Mouse (Mus musculus) limb, embryonic 11.5 days (tissue): ENCODE measurements around the gene Nap1l4. TPM values are rescaled to one million over a fixed set of nuclear protein-coding genes. Genes with fewer than 3 reads are reported as not detected.

Experiments
- ATAC-seq: fragments of 200-750 bp; cut with Nextera tagmentation; 2 replicates; pipeline ENCODE4 v1.8.0; 2017; ENCODE audit warnings: low read depth; ENCODE audit not compliant: insufficient number of reproducible peaks, low FRiP score, low TSS enrichment
- DNase-seq: peaks from one replicate; pipeline ENCODE4 v3.0.0-alpha.2; 2015; ENCODE audit warnings: low spot score
- H3K27ac ChIP-seq: fragments of 300-500 bp; sonication (generic); replicated peaks from 2 replicates; pipeline ENCODE4 v1.5.1; 2014; ENCODE audit warnings: low read depth, mild to moderate bottlenecking, low read length
- H3K27me3 ChIP-seq: fragments of 300-500 bp; sonication (generic); 2 replicates; pipeline ENCODE4 v1.6.1; 2014; ENCODE audit warnings: mild to moderate bottlenecking, low read length, mixed read lengths; ENCODE audit not compliant: control insufficient read depth, insufficient read depth
- H3K36me3 ChIP-seq: fragments of 300-500 bp; sonication (generic); 2 replicates; pipeline ENCODE4 v1.6.1; 2014; ENCODE audit warnings: mild to moderate bottlenecking, low read length, moderate library complexity, mixed read lengths; ENCODE audit not compliant: control insufficient read depth, insufficient read depth
- H3K4me1 ChIP-seq: fragments of 300-500 bp; sonication (generic); 2 replicates; pipeline ENCODE4 v1.6.1; 2014; ENCODE audit warnings: low read length, mixed read lengths; ENCODE audit not compliant: control insufficient read depth, insufficient read depth
- H3K4me2 ChIP-seq: fragments of 300-500 bp; sonication (generic); 2 replicates; pipeline ENCODE4 v1.6.1; 2014; ENCODE audit warnings: low read depth, mild to moderate bottlenecking, moderate library complexity; ENCODE audit not compliant: severe bottlenecking
- H3K4me3 ChIP-seq: fragments of 300-500 bp; sonication (generic); 2 replicates; pipeline ENCODE4 v1.5.1; 2014; ENCODE audit warnings: low read depth, low read length
- H3K9ac ChIP-seq: fragments of 300-500 bp; sonication (generic); 2 replicates; pipeline ENCODE4 v1.6.1; 2014; ENCODE audit warnings: mild to moderate bottlenecking, low read length
- H3K9me3 ChIP-seq: fragments of 300-500 bp; sonication (generic); 2 replicates; pipeline ENCODE4 v1.6.1; 2016; ENCODE audit warnings: low read length; ENCODE audit not compliant: control insufficient read depth
- WGBS: fragments of 180-500 bp; shearing (Covaris S2); extraction: QIAGEN DNeasy Blood & Tissue Kit; methylation state at CpG from one replicate; pipeline ENCODE4 v1.1.7; 2014; 5-methylcytosine and 5-hydroxymethylcytosine counted together
- polyA plus RNA-seq: library from polyadenylated mRNA; unstranded; fragments of >200 nt; fragmentation: Nextera tagmentation; extraction: Ambion mirVana; gene quantifications from 2 replicates; pipeline ENCODE4 v1.2.1, GENCODE M21; 2014

The Nap1l4 gene
- polyA plus RNA-seq, 1 experiment from 2014 or later, result 194 TPM

DNA sequence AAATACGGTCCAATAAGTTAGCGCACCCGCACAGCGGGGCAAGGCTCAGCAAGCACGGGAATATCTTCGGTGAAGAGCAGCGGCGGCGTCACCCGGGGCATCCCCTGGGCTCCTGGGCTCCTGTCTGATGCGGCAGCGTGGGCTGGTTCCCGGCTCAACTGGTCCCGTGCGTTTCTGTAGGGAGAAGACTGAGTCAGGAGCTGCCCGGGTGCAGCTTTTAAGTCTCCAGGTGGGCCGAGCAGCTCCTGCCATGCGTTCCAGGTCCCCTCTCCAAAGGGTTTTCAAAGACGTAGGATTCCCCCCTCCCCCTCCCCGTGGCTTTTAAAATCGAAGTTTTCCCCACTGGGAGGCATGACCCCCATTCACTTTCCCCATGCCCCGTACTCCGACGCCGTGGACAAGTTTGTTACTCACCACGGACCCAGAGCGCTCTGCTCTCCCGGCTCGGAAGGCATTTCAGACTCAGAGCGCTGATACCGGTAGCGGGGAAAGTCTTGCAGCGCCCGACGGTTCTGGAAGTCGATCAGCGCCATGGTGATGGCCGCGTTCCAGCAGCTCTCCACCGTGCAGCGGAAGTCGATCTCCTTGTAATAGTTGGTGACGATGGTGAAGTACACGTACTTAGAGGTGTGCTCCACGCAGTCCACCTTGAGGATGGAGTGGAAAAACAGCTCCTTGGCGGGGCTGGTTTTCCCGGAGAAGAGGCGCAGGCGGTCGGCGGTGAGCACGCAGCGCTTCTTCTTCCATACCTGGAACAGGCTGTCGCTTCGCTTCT lies 47.1 kb downstream of the Nap1l4 start:
- H3K36me3 ChIP-seq, result no peaks in the 10 kb centered on the region
- ATAC-seq (no peak), DNase-seq (peak; percentile 69)
- H3K4me1 ChIP-seq, result peaks cover 6% of the 10 kb centered on the region
- H3K4me2 ChIP-seq, result peak overlapping the region; percentile 56
- peaks cover 32% of the 10 kb centered on the region for H3K27me3 ChIP-seq
- no peak overlapping the region for H3K9ac ChIP-seq
- H3K9me3 ChIP-seq, result no peaks in the 10 kb centered on the region
- WGBS, result 4% methylated on average over 55 of the region's 55 CpGs
- peak overlapping the region; percentile 37 for H3K4me3 ChIP-seq
- H3K27ac ChIP-seq, result no peak overlapping the region

DNA sequence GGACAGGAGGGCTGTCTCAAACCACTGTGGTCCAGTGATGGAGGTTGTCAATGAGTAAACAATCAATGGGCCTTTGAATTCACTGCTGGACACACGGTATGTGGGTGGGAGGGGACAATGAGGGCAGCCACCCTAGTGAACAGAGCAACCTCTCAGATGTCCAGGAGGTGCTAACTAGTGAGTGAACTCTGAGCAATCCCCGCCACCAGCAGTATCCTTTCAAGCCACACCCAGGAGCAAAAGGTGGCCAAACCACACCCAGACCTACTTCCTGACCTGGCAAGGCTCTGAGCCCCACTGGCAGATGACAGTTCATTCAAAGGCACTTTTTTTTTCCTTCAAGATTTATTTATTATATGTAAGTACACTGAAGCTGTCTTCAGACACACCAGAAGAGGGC lies 48.0 kb downstream of the Nap1l4 start:
- Histone ChIP-seq H3K27me3 (peaks cover 32% of the 10 kb centered on the region), H3K27ac (no peak overlapping the region), H3K9ac (no peak overlapping the region), H3K9me3 (no peaks in the 10 kb centered on the region), H3K4me2 (no peak overlapping the region), H3K4me3 (no peak overlapping the region), H3K36me3 (no peaks in the 10 kb centered on the region), H3K4me1 (peaks cover 6% of the 10 kb centered on the region)
- DNase-seq, result no peak
- 16% methylated on average over 2 of the region's 2 CpGs for WGBS
- no peak for ATAC-seq

GRCm38 (mm10) chr7:143498584-143498983 lies 50.3 kb downstream of the Nap1l4 start:
- DNase-seq (no peak), ATAC-seq (no peak)
- Histone ChIP-seq H3K27ac (no peak overlapping the region), H3K4me2 (no peak overlapping the region), H3K36me3 (no peaks in the 10 kb centered on the region), H3K27me3 (peaks cover 28% of the 10 kb centered on the region), H3K9me3 (no peaks in the 10 kb centered on the region), H3K4me1 (peaks cover 6% of the 10 kb centered on the region), H3K9ac (no peak overlapping the region), H3K4me3 (no peak overlapping the region)
- WGBS, result 95% methylated on average over 4 of the region's 4 CpGs

DNA sequence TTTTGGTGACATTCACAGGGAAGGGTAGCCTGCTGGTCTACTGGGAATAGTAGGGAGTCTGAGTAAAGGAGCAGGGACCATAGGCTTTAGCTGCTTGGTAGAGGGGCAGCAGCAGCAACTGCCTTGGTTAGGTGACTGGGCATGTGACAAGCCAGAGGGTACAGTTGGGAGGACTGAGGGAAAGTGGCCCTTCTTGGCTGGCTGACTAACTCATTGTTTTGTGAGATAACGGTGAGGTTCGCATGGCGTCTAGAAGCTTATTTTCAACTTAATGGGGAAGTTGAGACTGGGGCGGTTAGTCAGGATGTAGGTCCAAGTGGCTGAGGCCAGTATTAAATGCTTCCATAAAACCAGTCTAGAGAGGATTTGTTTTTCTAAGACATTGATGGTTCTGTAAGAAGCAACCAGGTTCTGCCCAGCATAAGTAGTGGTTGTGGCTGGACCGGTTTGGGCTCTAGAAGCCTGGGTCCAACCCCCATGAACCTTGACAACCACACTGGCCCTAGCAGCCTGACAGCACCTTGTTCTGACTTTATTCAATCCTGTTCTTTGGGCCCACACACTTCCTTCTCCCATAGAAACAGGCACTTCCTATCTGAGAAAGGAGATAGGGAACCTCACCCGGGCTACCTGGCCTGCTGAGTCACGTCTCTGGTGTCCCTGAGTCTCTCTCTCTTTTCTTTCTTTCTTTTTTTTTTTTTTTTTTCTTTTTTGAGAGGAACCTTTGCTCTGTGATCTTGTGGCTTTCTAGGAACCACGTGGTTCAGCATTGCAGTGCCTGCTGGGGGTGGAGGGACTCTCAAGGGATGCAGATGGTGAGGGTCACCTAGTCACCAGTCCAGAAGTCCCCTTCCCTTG lies 53.6 kb downstream of the Nap1l4 start:
- Histone ChIP-seq H3K27me3 (peaks cover under 1% of the 10 kb centered on the region), H3K4me1 (no peaks in the 10 kb centered on the region), H3K4me3 (no peak overlapping the region), H3K9me3 (no peaks in the 10 kb centered on the region), H3K4me2 (no peak overlapping the region), H3K36me3 (no peaks in the 10 kb centered on the region), H3K9ac (no peak overlapping the region), H3K27ac (no peak overlapping the region)
- WGBS, result 82% methylated on average over 8 of the region's 8 CpGs
- no peak for DNase-seq
- no peak for ATAC-seq

DNA sequence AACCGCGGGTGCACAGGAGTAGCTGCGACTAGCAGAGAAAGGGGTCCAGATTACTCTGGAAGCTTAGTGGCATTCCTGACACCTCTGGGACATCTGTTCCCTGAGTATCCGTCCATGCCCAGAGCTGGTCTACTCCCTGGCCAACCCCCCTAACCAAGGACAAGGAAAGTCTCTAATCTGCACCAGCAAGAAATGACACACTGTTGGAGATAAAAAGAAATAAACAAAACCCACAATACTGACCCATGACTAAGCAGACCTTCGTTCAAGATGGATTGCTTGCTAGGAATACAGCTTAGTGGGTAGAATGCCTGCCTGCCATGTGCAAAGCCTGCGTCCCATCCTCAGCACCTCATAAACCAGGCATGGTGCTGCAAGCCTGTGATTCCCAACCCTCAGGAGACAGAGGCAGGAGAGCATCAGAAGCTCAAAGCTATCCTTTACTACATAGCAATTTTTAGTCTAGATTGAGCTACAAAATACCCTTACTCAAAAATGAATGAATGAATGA lies 55.2 kb downstream of the Nap1l4 start:
- no peak overlapping the region for H3K4me2 ChIP-seq
- H3K36me3 ChIP-seq, result no peaks in the 10 kb centered on the region
- H3K27ac ChIP-seq, result no peak overlapping the region
- 72% methylated on average over 6 of the region's 6 CpGs for WGBS
- H3K9me3 ChIP-seq, result no peaks in the 10 kb centered on the region
- ATAC-seq (no peak), DNase-seq (no peak)
- no peak overlapping the region for H3K9ac ChIP-seq
- H3K4me1 ChIP-seq, result no peaks in the 10 kb centered on the region
- H3K4me3 ChIP-seq, result no peak overlapping the region
- no peaks in the 10 kb centered on the region; the same call in 1 of the 2 replicates for H3K27me3 ChIP-seq

GRCm38 (mm10) chr7:143489735-143490134 lies 59.2 kb downstream of the Nap1l4 start:
- Histone ChIP-seq H3K9me3 (no peaks in the 10 kb centered on the region), H3K36me3 (no peaks in the 10 kb centered on the region), H3K4me2 (no peak overlapping the region), H3K4me1 (no peaks in the 10 kb centered on the region), H3K27me3 (no peaks in the 10 kb centered on the region), H3K27ac (no peak overlapping the region), H3K4me3 (no peak overlapping the region), H3K9ac (no peak overlapping the region)
- no peak for ATAC-seq
- no peak for DNase-seq
- WGBS, result 76% methylated on average over 6 of the region's 6 CpGs

GRCm38 (mm10) chr7:143482541-143482940 lies 66.4 kb downstream of the Nap1l4 start:
- DNase-seq, result peak; percentile 36
- Histone ChIP-seq H3K4me1 (0 out of 2 replicates have a peak, but pooled peaks cover 2% of the 10 kb centered on the region), H3K9me3 (no peaks in the 10 kb centered on the region), H3K4me2 (no peak overlapping the region), H3K36me3 (no peaks in the 10 kb centered on the region), H3K4me3 (no peak overlapping the region), H3K27ac (no peak overlapping the region), H3K27me3 (no peaks in the 10 kb centered on the region), H3K9ac (no peak overlapping the region)
- ATAC-seq, result no peak
- WGBS, result 14% methylated on average over 6 of the region's 6 CpGs

GRCm38 (mm10) chr7:143481806-143482387 lies 67.0 kb downstream of the Nap1l4 start:
- Histone ChIP-seq H3K27me3 (no peaks in the 10 kb centered on the region), H3K4me1 (0 out of 2 replicates have a peak, but pooled peaks cover 2% of the 10 kb centered on the region), H3K4me2 (no peak overlapping the region), H3K9me3 (no peaks in the 10 kb centered on the region), H3K27ac (no peak overlapping the region), H3K9ac (no peak overlapping the region), H3K4me3 (no peak overlapping the region), H3K36me3 (no peaks in the 10 kb centered on the region)
- DNase-seq, result no peak
- ATAC-seq, result no peak
- WGBS, result 57% methylated on average over 5 of the region's 5 CpGs
